Mouse (Mus musculus): Measurements from ENCODE around the gene Spc24.
A peak's percentile ranks its signal among the peaks of the same experiment; 100 is the strongest.

Gene Spc24

DNA sequence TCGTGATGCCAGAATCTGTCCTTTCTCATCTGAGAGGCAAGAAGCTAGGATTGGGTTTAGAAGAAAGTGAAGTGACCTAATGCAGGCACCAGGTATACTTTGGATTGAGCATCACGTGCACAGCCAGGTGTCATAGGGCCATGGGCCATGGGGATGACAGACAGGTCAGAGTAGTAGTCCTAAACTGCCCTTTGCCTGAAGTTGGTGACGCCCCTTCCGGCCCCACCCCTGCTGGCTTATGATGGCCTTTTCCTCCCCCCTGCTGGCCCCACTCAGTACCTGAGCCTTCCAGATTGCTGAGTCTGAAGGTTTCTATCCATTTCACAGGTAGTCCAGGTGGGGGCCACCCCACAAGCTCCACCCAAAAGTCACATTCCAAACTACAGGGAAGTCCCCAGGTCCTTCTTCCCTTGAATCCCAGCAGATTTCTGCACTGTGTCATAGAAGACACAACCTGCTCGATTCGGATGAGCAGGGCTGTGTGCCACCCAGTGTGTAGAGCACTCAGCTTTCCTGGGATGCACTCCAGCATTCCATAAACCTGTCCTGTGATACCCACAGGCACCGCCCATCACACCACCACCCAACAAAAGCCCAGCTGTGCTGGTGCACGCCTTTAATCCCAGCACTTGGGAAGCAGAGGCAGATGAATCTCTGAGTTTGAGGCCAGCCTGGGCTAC lies 53.4 kb downstream of the Spc24 start:
- DNase-seq: peak; percentile 30 to 77

DNA sequence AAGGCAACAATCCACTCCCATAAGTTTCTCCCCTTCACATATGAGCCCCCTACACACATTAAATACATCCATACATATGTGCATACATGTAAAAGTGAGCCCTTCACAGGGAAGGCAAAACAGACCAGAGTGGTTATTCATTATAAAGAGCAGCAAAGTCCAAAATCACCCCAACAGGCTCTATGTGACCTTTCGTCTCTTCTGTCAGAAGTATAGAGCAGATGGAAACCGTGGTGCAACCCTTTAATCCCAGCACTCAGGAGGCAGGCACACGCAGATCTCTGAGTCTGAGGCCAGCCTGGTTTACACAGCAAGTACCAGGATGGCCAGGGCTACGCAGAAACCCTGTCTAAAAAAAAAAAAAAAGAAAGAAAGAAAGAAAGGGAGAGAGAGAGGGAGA lies 54.0 kb downstream of the Spc24 start:
- DNase-seq: no peak
